Mouse (Mus musculus) liver, adult 2 months (tissue): Measurements from ENCODE around the gene Nkd1.

Experiments used
- CTCF ChIP-seq: fragments of 200-500 bp; IDR thresholded peaks from 2 replicates; pipeline ENCODE4 v1.5.1; 2011; ENCODE audit warnings: low read depth, low read length, control low read depth
- POLR2A ChIP-seq: fragments of 200-500 bp; IDR thresholded peaks from 2 replicates; pipeline ENCODE4 v1.6.1; 2011; ENCODE audit warnings: low read length, control low read depth; ENCODE audit not compliant: insufficient read depth; ENCODE audit errors: extremely low read depth

- TF ChIP-seq CTCF (no peak), POLR2A (no peak)
Measured at GRCm38 (mm10) chr8:88630225-88630624, 109.1 kb downstream of the Nkd1 start.
